Comparison of ENCODE assay signal across 9 mouse cellular contexts in genomic region chr7:49341919-49342529, GRCm38 (mm10).
A peak's percentile ranks its signal among the peaks of the same experiment; 100 is the strongest.
DNase-seq lines count a peak whose midpoint lies in the region; ATAC-seq and TF ChIP-seq lines count a peak whose summit lies in the region.
"Had no signal": no experiment of that assay in that cellular context is flagged by ENCODE, and none has a peak within 500 bp of the region (broad histone marks: within the 10 kb centered on the region; RNA-seq: fewer than 3 reads in every experiment).

No protein-coding gene starts in this region.

- WGBS in heart, embryonic 11.5 days (ENCODE audit: insufficient replicate concordance): 80% methylated on average over 2 of the region's 2 CpGs
- WGBS in heart, postnatal 0 days: 94% methylated on average over 2 of the region's 2 CpGs

- no peaks in the 10 kb centered on the region for H3K9me3 ChIP-seq in heart, embryonic 11.5 days (replicated peaks; ENCODE audit: control insufficient read depth, low read length)
- no peaks in the 10 kb centered on the region for H3K9me3 ChIP-seq in heart, postnatal 0 days (replicated peaks; ENCODE audit: control insufficient read depth, low read length)

- H3K9ac ChIP-seq in heart, embryonic 11.5 days (ENCODE audit: low read depth, low read length): no peak overlapping the region
- no peak overlapping the region for H3K9ac ChIP-seq in heart, postnatal 0 days (replicated peaks; ENCODE audit: low read depth, low read length)

- intact Hi-C loops in left cerebral cortex, postnatal 25 days (cut with DNase I): no loop called here

- no peak; the same call in 1 of the 2 replicates for ATAC-seq in heart, embryonic 11.5 days (replicated peaks; ENCODE audit: insufficient number of reproducible peaks, low FRiP score, low TSS enrichment)
- ATAC-seq in heart, postnatal 0 days (ENCODE audit: insufficient read depth, low read depth): no peak

- H3K4me2 ChIP-seq in heart, embryonic 11.5 days: no peak overlapping the region
- H3K4me2 ChIP-seq in heart, postnatal 0 days (ENCODE audit: low read depth, low read length): no peak overlapping the region

- no peak overlapping the region for H3K4me3 ChIP-seq in heart, embryonic 11.5 days (ENCODE audit: low read depth, low read length)
- H3K4me3 ChIP-seq in heart, postnatal 0 days (ENCODE audit: low read depth, low read length): no peak overlapping the region

- H3K27me3 ChIP-seq in heart, embryonic 11.5 days (ENCODE audit: control insufficient read depth, insufficient read depth, low read length): no peaks in the 10 kb centered on the region
- no peaks in the 10 kb centered on the region for H3K27me3 ChIP-seq in heart, postnatal 0 days (ENCODE audit: control insufficient read depth, insufficient read depth, low read length)

- peaks cover 21% of the 10 kb centered on the region for H3K4me1 ChIP-seq in heart, embryonic 11.5 days (ENCODE audit: control insufficient read depth, insufficient read depth, low read length)
- H3K4me1 ChIP-seq in heart, postnatal 0 days (ENCODE audit: control insufficient read depth, insufficient read depth): peaks cover 33% of the 10 kb centered on the region

- no peak overlapping the region for H3K27ac ChIP-seq in heart, embryonic 11.5 days (ENCODE audit: low read depth, low read length)
- H3K27ac ChIP-seq in heart, postnatal 0 days (ENCODE audit: low read depth): peak overlapping the region; percentile 71

- peak; percentile 84 for DNase-seq in heart, adult 11 months
- peak; percentile 40 for DNase-seq in R1 (ENCODE audit: low read depth, low spot score)
- DNase-seq in heart, postnatal 0 days (ENCODE audit: low spot score): no peak
- peak; percentile 53 for DNase-seq in lung, postnatal 36 days
- DNase-seq in embryo, embryonic 10 days (ENCODE audit: low spot score): no peak
- no peak for DNase-seq in left cerebral cortex, postnatal 25 days (ENCODE audit: low spot score in 2 of 2)
- no peak for DNase-seq in left cerebral cortex, adult 9 months (ENCODE audit: low spot score in 2 of 2)
- DNase-seq: right cerebral cortex, adult 18-20 months had no signal

- no peaks in the 10 kb centered on the region for H3K36me3 ChIP-seq in heart, embryonic 11.5 days (ENCODE audit: control insufficient read depth, insufficient read depth, low read length)
- no peaks in the 10 kb centered on the region for H3K36me3 ChIP-seq in heart, postnatal 0 days (replicated peaks; ENCODE audit: control insufficient read depth, insufficient read depth, low read length)

- TF ChIP-seq CTCF in heart, postnatal 0 days (IDR thresholded peaks at IDR 0.05; ENCODE audit: low read depth): peak; percentile 4; the same call in 1 of the 2 replicates

- TF ChIP-seq EP300 in heart, postnatal 0 days (IDR thresholded peaks at IDR 0.05; ENCODE audit: low read depth): no peak

Comparison
In these comparisons a context has a peak if more than half of its experiments do, and no peak if none do; other contexts are left out.
1. DNase-seq: peak in heart, adult 11 months (single experiment), R1 (single experiment) and lung, postnatal 36 days (single experiment); none in heart, postnatal 0 days (single experiment), embryo, embryonic 10 days (single experiment), left cerebral cortex, postnatal 25 days (0 of 2) and left cerebral cortex, adult 9 months (0 of 2).